Mouse (Mus musculus) spleen, adult 2 months (tissue): Measurements from ENCODE around the gene Defb48.
A peak's percentile ranks its signal among the peaks of the same experiment; 100 is the strongest.

Experiments
- CTCF ChIP-seq: fragments of 200-500 bp; IDR thresholded peaks from 2 replicates; pipeline ENCODE4 v1.5.1; 2011; ENCODE audit warnings: mild to moderate bottlenecking, inconsistent platforms; ENCODE audit not compliant: insufficient read depth, insufficient read length, insufficient replicate concordance; ENCODE audit errors: extremely low read depth
- POLR2A ChIP-seq: fragments of 200-500 bp; IDR thresholded peaks from 2 replicates; pipeline ENCODE4 v1.6.1; 2011; ENCODE audit warnings: low read depth, low read length, inconsistent platforms

GRCm38 (mm10) chr14:62965342-62965741 is 19.0 kb downstream of the Defb48 start:
- TF ChIP-seq POLR2A (no peak), CTCF (peak; percentile 5; the same call in 1 of the 2 replicates)
